ENCODE assay signal across 14 mouse cellular contexts in genomic region chr12:92508796-92509489, GRCm38 (mm10).
DNase-seq lines count a peak whose midpoint lies in the region; ATAC-seq and TF ChIP-seq lines count a peak whose summit lies in the region.
"Had no signal": no experiment of that assay in that cellular context is flagged by ENCODE, and none has a peak within 500 bp of the region (broad histone marks: within the 10 kb centered on the region; RNA-seq: fewer than 3 reads in every experiment).

No protein-coding gene starts in this region.

- H3K9me3 ChIP-seq in limb, embryonic 13.5 days: no peaks in the 10 kb centered on the region
- H3K9me3 ChIP-seq in limb, embryonic 10.5 days (replicated peaks): no peaks in the 10 kb centered on the region
- H3K9me3 ChIP-seq in limb, embryonic 14.5 days (ENCODE audit: control insufficient read depth, low read length): no peaks in the 10 kb centered on the region
- H3K9me3 ChIP-seq: embryonic facial prominence, embryonic 12.5 days; forebrain, embryonic 13.5 days; G1E; hindbrain, embryonic 13.5 days; neural tube, embryonic 15.5 days had no signal

- 49% methylated on average over 5 of the region's 5 CpGs for WGBS in limb, embryonic 13.5 days
- 89% methylated on average over 5 of the region's 5 CpGs for WGBS in limb, embryonic 10.5 days
- 48% methylated on average over 5 of the region's 5 CpGs for WGBS in limb, embryonic 14.5 days

- no peaks in the 10 kb centered on the region for H3K27me3 ChIP-seq in limb, embryonic 13.5 days
- H3K27me3 ChIP-seq in limb, embryonic 10.5 days (ENCODE audit: low read depth, poor library complexity, severe bottlenecking): no peaks in the 10 kb centered on the region
- no peaks in the 10 kb centered on the region for H3K27me3 ChIP-seq in limb, embryonic 14.5 days (ENCODE audit: control insufficient read depth, insufficient read depth, low read length)
- H3K27me3 ChIP-seq: embryonic facial prominence, embryonic 12.5 days; forebrain, embryonic 13.5 days; hindbrain, embryonic 13.5 days; neural tube, embryonic 15.5 days had no signal

- DNase-seq in gastrocnemius, adult 2 months: peak; percentile 17
- no peak for DNase-seq in gastrocnemius, adult 8-10 months (ENCODE audit: low spot score in 2 of 2)
- no peak for DNase-seq in limb, embryonic 10.5 days (ENCODE audit: low spot score)
- peak; percentile 81 for DNase-seq in cerebellum, adult 9-11 months
- peak; percentile 56 for DNase-seq in limb, embryonic 14.5 days (ENCODE audit: low spot score)
- DNase-seq in thymus, postnatal 0 days (ENCODE audit: low spot score): no peak
- DNase-seq: kidney, adult 8-10 months had no signal

- intact Hi-C loops in gastrocnemius, adult 2 months (cut with DNase I): no loop called here

- no peak for TF ChIP-seq CTCF in gastrocnemius, adult 2 months (IDR thresholded peaks at IDR 0.05)

- peak; percentile 73 for ATAC-seq in limb, embryonic 13.5 days (ENCODE audit: low FRiP score, low read depth)
- ATAC-seq in limb, embryonic 14.5 days (ENCODE audit: low FRiP score, low read depth): peak; percentile 63
- ATAC-seq: forebrain, embryonic 13.5 days had no signal

- H3K4me1 ChIP-seq in limb, embryonic 13.5 days: peaks cover 5% of the 10 kb centered on the region; the same call in 1 of the 2 replicates
- no peaks in the 10 kb centered on the region for H3K4me1 ChIP-seq in limb, embryonic 10.5 days
- H3K4me1 ChIP-seq in limb, embryonic 14.5 days (ENCODE audit: control insufficient read depth, insufficient read depth, low read length): 0 out of 2 replicates have a peak, but pooled peaks cover 3% of the 10 kb centered on the region
- H3K4me1 ChIP-seq: embryonic facial prominence, embryonic 12.5 days; forebrain, embryonic 13.5 days; hindbrain, embryonic 13.5 days; neural tube, embryonic 15.5 days had no signal

- H3K4me3 ChIP-seq in gastrocnemius, adult 2 months: no peak overlapping the region
- no peak overlapping the region for H3K4me3 ChIP-seq in limb, embryonic 13.5 days
- no peak overlapping the region for H3K4me3 ChIP-seq in limb, embryonic 10.5 days
- H3K4me3 ChIP-seq in limb, embryonic 14.5 days (replicated peaks; ENCODE audit: low read length): no peak overlapping the region
- H3K4me3 ChIP-seq: embryonic facial prominence, embryonic 12.5 days; forebrain, embryonic 13.5 days; hindbrain, embryonic 13.5 days; layer of hippocampus, adult 2 months; neural tube, embryonic 15.5 days had no signal

- H3K4me2 ChIP-seq in limb, embryonic 13.5 days (replicated peaks): no peak overlapping the region
- H3K4me2 ChIP-seq in limb, embryonic 14.5 days (replicated peaks; ENCODE audit: low read depth, low read length, severe bottlenecking): no peak overlapping the region
- H3K4me2 ChIP-seq: embryonic facial prominence, embryonic 12.5 days; forebrain, embryonic 13.5 days; hindbrain, embryonic 13.5 days; neural tube, embryonic 15.5 days had no signal

- no peak overlapping the region for H3K27ac ChIP-seq in gastrocnemius, adult 2 months
- no peak overlapping the region for H3K27ac ChIP-seq in limb, embryonic 13.5 days
- no peak overlapping the region for H3K27ac ChIP-seq in limb, embryonic 10.5 days
- H3K27ac ChIP-seq in limb, embryonic 14.5 days (replicated peaks; ENCODE audit: low read depth, low read length): 0 out of 2 replicates have a peak overlapping the region, but pooled peaks have one; percentile 19
- H3K27ac ChIP-seq: embryonic facial prominence, embryonic 12.5 days; forebrain, embryonic 13.5 days; hindbrain, embryonic 13.5 days; layer of hippocampus, adult 2 months; neural tube, embryonic 15.5 days had no signal

- no peaks in the 10 kb centered on the region for H3K36me3 ChIP-seq in limb, embryonic 13.5 days
- no peaks in the 10 kb centered on the region for H3K36me3 ChIP-seq in limb, embryonic 10.5 days
- H3K36me3 ChIP-seq in limb, embryonic 14.5 days (ENCODE audit: control insufficient read depth, insufficient read depth, low read length): no peaks in the 10 kb centered on the region
- H3K36me3 ChIP-seq: embryonic facial prominence, embryonic 12.5 days; G1E; hindbrain, embryonic 13.5 days; neural tube, embryonic 15.5 days had no signal

- TF ChIP-seq POLR2A in limb, embryonic 14.5 days (IDR thresholded peaks at IDR 0.05; ENCODE audit: borderline replicate concordance, extremely low read depth, insufficient read depth, insufficient read length): no peak

- H3K9ac ChIP-seq in limb, embryonic 13.5 days: no peak overlapping the region
- no peak overlapping the region for H3K9ac ChIP-seq in limb, embryonic 14.5 days (ENCODE audit: low read depth, low read length, severe bottlenecking)
- H3K9ac ChIP-seq: embryonic facial prominence, embryonic 12.5 days; forebrain, embryonic 13.5 days; hindbrain, embryonic 13.5 days; neural tube, embryonic 15.5 days had no signal

Comparison
In these comparisons a context has a peak if more than half of its experiments do, and no peak if none do; other contexts are left out.
1. DNase-seq: peak in gastrocnemius, adult 2 months (single experiment), cerebellum, adult 9-11 months (single experiment) and limb, embryonic 14.5 days (single experiment); none in gastrocnemius, adult 8-10 months (0 of 2), limb, embryonic 10.5 days (single experiment) and thymus, postnatal 0 days (single experiment).